In the genomic region with DNA sequence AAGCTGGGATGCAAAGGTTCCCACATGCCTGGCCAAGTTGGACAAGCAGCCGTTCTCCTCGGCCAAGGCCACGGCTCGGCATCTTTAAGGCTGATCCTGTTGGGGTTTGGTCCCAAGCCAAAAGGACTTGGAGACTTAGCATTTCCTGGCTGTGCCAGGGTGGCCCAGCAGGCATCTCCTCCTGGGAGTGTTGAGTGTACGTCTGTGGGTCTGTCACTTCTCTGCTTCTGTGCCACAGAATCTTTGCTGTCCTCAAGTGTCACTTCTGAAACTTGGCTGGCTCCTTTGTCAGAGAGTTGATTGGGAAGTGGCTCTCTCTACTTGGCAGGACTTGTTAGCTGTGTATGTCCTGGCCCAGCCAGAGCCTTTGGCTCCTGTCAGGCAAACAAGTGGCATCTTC, we compare ENCODE assay signal across 9 mouse cellular contexts. TPM values are rescaled to one million over a fixed set of nuclear protein-coding genes. Genes with fewer than 3 reads are reported as not detected.
DNase-seq lines count a peak whose midpoint lies in the region; ATAC-seq and TF ChIP-seq lines count a peak whose summit lies in the region.
"Had no signal": no experiment of that assay in that cellular context is flagged by ENCODE, and none has a peak within 500 bp of the region (broad histone marks: within the 10 kb centered on the region; RNA-seq: fewer than 3 reads in every experiment).

No protein-coding gene starts in this region.

- ATAC-seq in hindbrain, postnatal 0 days, result peak; percentile 45
- no peak for ATAC-seq in hindbrain, embryonic 14.5 days (ENCODE audit: low FRiP score)
- no peak for ATAC-seq in neural tube, embryonic 15.5 days (ENCODE audit: low FRiP score)
- ATAC-seq: intestine, embryonic 16.5 days had no signal

- no peaks in the 10 kb centered on the region for H3K27me3 ChIP-seq in hindbrain, postnatal 0 days (ENCODE audit: insufficient read depth, low read length)
- no peaks in the 10 kb centered on the region for H3K27me3 ChIP-seq in hindbrain, embryonic 14.5 days (ENCODE audit: control insufficient read depth, insufficient read depth, low read length)
- no peaks in the 10 kb centered on the region for H3K27me3 ChIP-seq in neural tube, embryonic 15.5 days (replicated peaks)

- DNase-seq in hindbrain, postnatal 0 days (ENCODE audit: low spot score), result peak; percentile 76
- no peak for DNase-seq in hindbrain, embryonic 14.5 days (ENCODE audit: low spot score)
- DNase-seq in right cerebral cortex, postnatal 10 days (ENCODE audit: low spot score in 2 of 2), result peak; percentile 62 to 67
- DNase-seq in right cerebral cortex, postnatal 4 days, result no peak
- peak; percentile 75 to 89 for DNase-seq in cerebellum, postnatal 14 days
- peak; percentile 70 for DNase-seq in testis, postnatal 10 days (ENCODE audit: low spot score)
- DNase-seq in right cerebral cortex, postnatal 36 days (ENCODE audit: low spot score in 2 of 2), result no peak

- WGBS in hindbrain, postnatal 0 days, result 44% methylated on average over 5 of the region's 5 CpGs
- WGBS in hindbrain, embryonic 14.5 days, result 79% methylated on average over 5 of the region's 5 CpGs
- 75% methylated on average over 5 of the region's 5 CpGs for WGBS in neural tube, embryonic 15.5 days

- no peak overlapping the region for H3K9ac ChIP-seq in hindbrain, postnatal 0 days (replicated peaks; ENCODE audit: low read length)
- H3K9ac ChIP-seq in hindbrain, embryonic 14.5 days, result no peak overlapping the region
- no peak overlapping the region for H3K9ac ChIP-seq in neural tube, embryonic 15.5 days (replicated peaks)

- no peak for TF ChIP-seq CTCF in hindbrain, postnatal 0 days (IDR thresholded peaks at IDR 0.05; ENCODE audit: low read depth)

- peak overlapping the region; percentile 60; the same call in 1 of the 2 replicates for H3K27ac ChIP-seq in hindbrain, postnatal 0 days
- no peak overlapping the region for H3K27ac ChIP-seq in hindbrain, embryonic 14.5 days
- H3K27ac ChIP-seq in neural tube, embryonic 15.5 days (replicated peaks), result no peak overlapping the region

- no peaks in the 10 kb centered on the region for H3K9me3 ChIP-seq in hindbrain, postnatal 0 days (ENCODE audit: low read length)
- no peaks in the 10 kb centered on the region for H3K9me3 ChIP-seq in hindbrain, embryonic 14.5 days (ENCODE audit: control insufficient read depth, low read length)
- no peaks in the 10 kb centered on the region for H3K9me3 ChIP-seq in neural tube, embryonic 15.5 days (replicated peaks)

- H3K36me3 ChIP-seq in hindbrain, postnatal 0 days (ENCODE audit: insufficient read depth, low read length), result no peaks in the 10 kb centered on the region
- H3K36me3 ChIP-seq in hindbrain, embryonic 14.5 days (replicated peaks; ENCODE audit: control insufficient read depth, insufficient read depth), result no peaks in the 10 kb centered on the region
- H3K36me3 ChIP-seq in neural tube, embryonic 15.5 days, result no peaks in the 10 kb centered on the region

- H3K4me2 ChIP-seq in hindbrain, postnatal 0 days (ENCODE audit: low read depth, low read length), result no peak overlapping the region
- H3K4me2 ChIP-seq in hindbrain, embryonic 14.5 days (replicated peaks), result no peak overlapping the region
- no peak overlapping the region for H3K4me2 ChIP-seq in neural tube, embryonic 15.5 days

- peaks cover 6% of the 10 kb centered on the region; the same call in 1 of the 2 replicates for H3K4me1 ChIP-seq in hindbrain, postnatal 0 days (ENCODE audit: insufficient read depth, low read length)
- peaks cover 11% of the 10 kb centered on the region; the same call in 1 of the 2 replicates for H3K4me1 ChIP-seq in hindbrain, embryonic 14.5 days (replicated peaks; ENCODE audit: control insufficient read depth, insufficient read depth, low read length)
- peaks cover 21% of the 10 kb centered on the region for H3K4me1 ChIP-seq in neural tube, embryonic 15.5 days

- H3K4me3 ChIP-seq in hindbrain, postnatal 0 days (ENCODE audit: low read length), result no peak overlapping the region
- no peak overlapping the region for H3K4me3 ChIP-seq in hindbrain, embryonic 14.5 days (replicated peaks; ENCODE audit: low read length)
- no peak overlapping the region for H3K4me3 ChIP-seq in neural tube, embryonic 15.5 days (replicated peaks)

RNA-seq across cellular contexts. Expression of a gene that starts 13.4 kb away (rescaled TPM):
- total RNA-seq in hindbrain, postnatal 0 days (2014; rRNA removed), result 4.5 and 10.8 TPM in 2 replicates
- polyA plus RNA-seq in hindbrain, postnatal 0 days (2015; fragmentation: Nextera tagmentation; extraction: Ambion mirVana), result 1.1 and 1.2 TPM in 2 replicates
- polyA plus RNA-seq in hindbrain, embryonic 14.5 days (2014; fragmentation: Nextera tagmentation; extraction: Ambion mirVana), result 1.8 and 2.2 TPM in 2 replicates
- polyA plus RNA-seq in neural tube, embryonic 15.5 days (2015; fragmentation: Nextera tagmentation; extraction: Ambion mirVana), result 2.3 and 3.9 TPM in 2 replicates

RNA-seq across cellular contexts. Expression of a gene that starts 14.6 kb away (rescaled TPM):
- not detected in 2 replicates for total RNA-seq in hindbrain, postnatal 0 days (2014; rRNA removed)
- polyA plus RNA-seq in hindbrain, postnatal 0 days (2015; fragmentation: Nextera tagmentation; extraction: Ambion mirVana), result 0.38 TPM in 1 of 2 replicates, not detected in the other
- not detected in 2 replicates for polyA plus RNA-seq in hindbrain, embryonic 14.5 days (2014; fragmentation: Nextera tagmentation; extraction: Ambion mirVana)
- 0.63 TPM in 1 of 2 replicates, not detected in the other for polyA plus RNA-seq in neural tube, embryonic 15.5 days (2015; fragmentation: Nextera tagmentation; extraction: Ambion mirVana)

Comparison
In these comparisons a context has a peak if more than half of its experiments do, and no peak if none do; other contexts are left out.
1. DNase-seq: peak in hindbrain, postnatal 0 days (single experiment), right cerebral cortex, postnatal 10 days (2 of 2), cerebellum, postnatal 14 days (2 of 2) and testis, postnatal 10 days (single experiment); none in hindbrain, embryonic 14.5 days (single experiment), right cerebral cortex, postnatal 4 days (single experiment) and right cerebral cortex, postnatal 36 days (0 of 2).